Mouse (Mus musculus): ENCODE results near the gene Aldh1a1.

- TF ChIP-seq CTCF (conservative IDR thresholded peaks at IDR 0.05; ENCODE audit: insufficient read depth, insufficient read length, low read depth, low read length) = no peak
- TF ChIP-seq POLR2A (IDR thresholded peaks at IDR 0.05; ENCODE audit: low read depth, low read length) = no peak
Observed at GRCm38 (mm10) chr19:20505359-20505758, 12.8 kb downstream of the Aldh1a1 start.

All from kidney, adult 2 months (tissue).